Mouse (Mus musculus) E14TG2a.4 (cell line): ENCODE results near the gene Smg5.
"Not testable (repeated sequence)": the region's sequence is repeated elsewhere in the genome, so short reads cannot be mapped to it uniquely, and the experiment has no call there.

ENCODE experiments used
- CTCF ChIP-seq: conservative IDR thresholded peaks from 2 replicates; pipeline ENCODE4 v1.5.1; 2014; ENCODE audit warnings: low read length
- POU5F1 ChIP-seq: IDR thresholded peaks from 2 replicates; pipeline ENCODE4 v1.6.1; 2014; ENCODE audit warnings: low read length, borderline replicate concordance

- TF ChIP-seq CTCF, POU5F1: not testable (repeated sequence)
Measured at GRCm38 (mm10) chr3:88295272-88295671, 40.8 kb upstream of the Smg5 start.
